Mouse (Mus musculus): ENCODE results near the gene Psmd6. TPM values are rescaled to one million over a fixed set of nuclear protein-coding genes. Genes with fewer than 3 reads are reported as not detected.
A peak's percentile ranks its signal among the peaks of the same experiment; 100 is the strongest.

Gene Psmd6
- polyA plus RNA-seq (2012; rRNA removed), result 98.8 and 102 TPM in 2 replicates

- Histone ChIP-seq H3K27me3 (ENCODE audit: control insufficient read depth, insufficient read depth, low read length) (no peaks in the 10 kb centered on the region), H3K27ac (ENCODE audit: insufficient read depth, low read length) (peak within 1 kb of the TSS; percentile 77), H3K4me1 (ENCODE audit: control insufficient read depth, insufficient read depth, low read length) (peaks cover 5% of the 10 kb centered on the region; the same call in 1 of the 2 replicates), H3K4me3 (replicated peaks; ENCODE audit: insufficient read depth, low read depth, low read length) (peak within 1 kb of the TSS; percentile 90)
- DNase-seq, result peak; percentile 87 to 92
- 1% methylated on average over 68 of the region's 68 CpGs for WGBS
- TF ChIP-seq POLR2A (IDR thresholded peaks at IDR 0.05; ENCODE audit: borderline replicate concordance, insufficient read depth, low read length) (peak; percentile 76; the same call in 1 of the 2 replicates), CTCF (IDR thresholded peaks at IDR 0.05; ENCODE audit: borderline replicate concordance, insufficient read depth, low read depth, low read length) (peak; percentile 90)
Observed at GRCm38 (mm10) chr14:14120230-14121096, at the start of gene Psmd6. Gene Psmd6 (minus strand): TSS chr14:14120984.

- H3K27ac ChIP-seq (ENCODE audit: insufficient read depth, low read length), result no peak overlapping the region
- no peaks in the 10 kb centered on the region for H3K4me1 ChIP-seq (ENCODE audit: control insufficient read depth, insufficient read depth, low read length)
- TF ChIP-seq CTCF (IDR thresholded peaks at IDR 0.05; ENCODE audit: borderline replicate concordance, insufficient read depth, low read depth, low read length) (no peak), POLR2A (IDR thresholded peaks at IDR 0.05; ENCODE audit: borderline replicate concordance, insufficient read depth, low read length) (no peak)
- H3K4me3 ChIP-seq (replicated peaks; ENCODE audit: insufficient read depth, low read depth, low read length), result no peak overlapping the region
- no peaks in the 10 kb centered on the region for H3K27me3 ChIP-seq (ENCODE audit: control insufficient read depth, insufficient read depth, low read length)
- DNase-seq, result no peak
- 75% methylated on average over 4 of the region's 4 CpGs for WGBS
Observed at GRCm38 (mm10) chr14:14110710-14111109, 10.1 kb downstream of the Psmd6 start.

GRCm38 (mm10) chr14:14104930-14105318 lies 15.9 kb downstream of the Psmd6 start:
- 80% methylated on average over 2 of the region's 2 CpGs for whole genome bisulfite sequencing
- Histone ChIP-seq H3K27me3 (ENCODE audit: control insufficient read depth, insufficient read depth, low read length) (no peaks in the 10 kb centered on the region), H3K27ac (ENCODE audit: insufficient read depth, low read length) (no peak overlapping the region), H3K4me1 (ENCODE audit: control insufficient read depth, insufficient read depth, low read length) (no peaks in the 10 kb centered on the region), H3K4me3 (replicated peaks; ENCODE audit: insufficient read depth, low read depth, low read length) (no peak overlapping the region)
- no peak for DNase-seq
- TF ChIP-seq POLR2A (IDR thresholded peaks at IDR 0.05; ENCODE audit: borderline replicate concordance, insufficient read depth, low read length), result no peak
- TF ChIP-seq CTCF (IDR thresholded peaks at IDR 0.05; ENCODE audit: borderline replicate concordance, insufficient read depth, low read depth, low read length), result no peak

DNA sequence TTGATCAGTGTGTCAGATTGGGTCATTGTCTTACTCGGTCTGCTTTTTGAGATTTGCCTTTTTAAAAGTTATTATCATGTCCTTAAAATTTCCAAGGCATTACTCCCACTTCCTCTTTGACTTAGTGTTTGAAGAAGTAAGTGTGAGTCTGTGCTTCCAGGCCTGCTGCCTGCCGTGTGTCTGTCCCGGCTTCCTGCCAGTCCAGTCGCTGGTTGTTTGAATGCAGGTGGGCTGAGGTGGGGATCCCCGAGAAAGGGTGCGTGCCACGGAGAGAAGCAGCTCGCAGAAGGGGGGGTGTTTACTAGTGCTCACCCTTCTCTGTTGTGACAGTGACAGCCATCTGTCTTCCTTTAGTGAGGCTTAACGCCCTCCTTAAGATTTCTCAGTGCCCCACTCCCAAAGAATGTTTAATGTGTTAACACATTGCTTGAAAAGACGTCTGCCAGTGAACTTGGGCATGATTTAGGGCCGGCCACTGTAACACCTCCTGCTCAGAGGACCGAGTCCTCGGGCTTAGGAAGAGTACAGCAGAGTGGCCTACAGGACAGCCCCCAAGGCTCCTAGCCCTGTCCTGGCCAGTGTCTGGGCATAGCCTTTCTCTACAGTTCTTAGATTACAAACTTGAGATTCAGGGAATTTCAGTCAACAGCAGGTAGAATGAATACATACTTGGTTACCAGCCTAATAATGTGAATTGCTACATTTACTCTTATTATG lies 16.4 kb downstream of the Psmd6 start:
- TF ChIP-seq POLR2A (IDR thresholded peaks at IDR 0.05; ENCODE audit: borderline replicate concordance, insufficient read depth, low read length) (no peak), CTCF (IDR thresholded peaks at IDR 0.05; ENCODE audit: borderline replicate concordance, insufficient read depth, low read depth, low read length) (no peak)
- Histone ChIP-seq H3K27me3 (ENCODE audit: control insufficient read depth, insufficient read depth, low read length) (no peaks in the 10 kb centered on the region), H3K27ac (ENCODE audit: insufficient read depth, low read length) (no peak overlapping the region), H3K4me1 (ENCODE audit: control insufficient read depth, insufficient read depth, low read length) (no peaks in the 10 kb centered on the region), H3K4me3 (replicated peaks; ENCODE audit: insufficient read depth, low read depth, low read length) (no peak overlapping the region)
- WGBS, result 79% methylated on average over 13 of the region's 13 CpGs
- no peak for DNase-seq

- H3K27ac ChIP-seq (ENCODE audit: insufficient read depth, low read length), result no peak overlapping the region
- TF ChIP-seq CTCF (IDR thresholded peaks at IDR 0.05; ENCODE audit: borderline replicate concordance, insufficient read depth, low read depth, low read length), result no peak
- no peak for TF ChIP-seq POLR2A (IDR thresholded peaks at IDR 0.05; ENCODE audit: borderline replicate concordance, insufficient read depth, low read length)
- H3K4me3 ChIP-seq (replicated peaks; ENCODE audit: insufficient read depth, low read depth, low read length), result no peak overlapping the region
- no peaks in the 10 kb centered on the region for H3K4me1 ChIP-seq (ENCODE audit: control insufficient read depth, insufficient read depth, low read length)
- H3K27me3 ChIP-seq (ENCODE audit: control insufficient read depth, insufficient read depth, low read length), result no peaks in the 10 kb centered on the region
- WGBS, result 89% methylated on average over 9 of the region's 9 CpGs
- no peak for DNase-seq
Observed at GRCm38 (mm10) chr14:14101296-14101695, 19.5 kb downstream of the Psmd6 start.

DNA sequence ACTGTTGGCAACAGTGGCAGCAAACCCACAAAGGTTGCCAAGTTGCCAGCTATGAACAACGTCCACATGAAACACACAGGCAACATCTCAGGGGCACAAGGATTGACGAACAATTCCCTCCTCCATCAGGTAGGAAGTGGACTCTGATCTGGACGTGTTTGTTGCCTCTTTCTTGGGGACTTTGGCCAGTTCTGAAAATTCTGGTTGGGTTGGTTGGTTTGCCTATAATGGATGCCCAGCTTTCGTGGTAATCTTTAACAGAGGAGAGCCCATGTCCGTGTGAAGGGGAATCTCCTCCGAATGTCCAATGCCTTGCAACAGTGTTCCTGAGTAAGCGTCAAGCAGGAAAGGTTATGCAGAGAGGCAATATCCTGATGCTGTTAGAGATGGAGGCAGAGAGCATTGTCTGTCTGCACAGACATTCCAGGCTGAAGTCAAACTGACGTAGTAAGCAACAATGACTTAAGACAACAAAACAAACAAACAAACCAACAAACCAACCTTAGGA lies 20.0 kb downstream of the Psmd6 start:
- Histone ChIP-seq H3K4me1 (ENCODE audit: control insufficient read depth, insufficient read depth, low read length) (no peaks in the 10 kb centered on the region), H3K4me3 (replicated peaks; ENCODE audit: insufficient read depth, low read depth, low read length) (no peak overlapping the region), H3K27me3 (ENCODE audit: control insufficient read depth, insufficient read depth, low read length) (no peaks in the 10 kb centered on the region), H3K27ac (ENCODE audit: insufficient read depth, low read length) (no peak overlapping the region)
- TF ChIP-seq POLR2A (IDR thresholded peaks at IDR 0.05; ENCODE audit: borderline replicate concordance, insufficient read depth, low read length) (no peak), CTCF (IDR thresholded peaks at IDR 0.05; ENCODE audit: borderline replicate concordance, insufficient read depth, low read depth, low read length) (no peak)
- no peak for DNase-seq
- 86% methylated on average over 8 of the region's 8 CpGs for WGBS

DNA sequence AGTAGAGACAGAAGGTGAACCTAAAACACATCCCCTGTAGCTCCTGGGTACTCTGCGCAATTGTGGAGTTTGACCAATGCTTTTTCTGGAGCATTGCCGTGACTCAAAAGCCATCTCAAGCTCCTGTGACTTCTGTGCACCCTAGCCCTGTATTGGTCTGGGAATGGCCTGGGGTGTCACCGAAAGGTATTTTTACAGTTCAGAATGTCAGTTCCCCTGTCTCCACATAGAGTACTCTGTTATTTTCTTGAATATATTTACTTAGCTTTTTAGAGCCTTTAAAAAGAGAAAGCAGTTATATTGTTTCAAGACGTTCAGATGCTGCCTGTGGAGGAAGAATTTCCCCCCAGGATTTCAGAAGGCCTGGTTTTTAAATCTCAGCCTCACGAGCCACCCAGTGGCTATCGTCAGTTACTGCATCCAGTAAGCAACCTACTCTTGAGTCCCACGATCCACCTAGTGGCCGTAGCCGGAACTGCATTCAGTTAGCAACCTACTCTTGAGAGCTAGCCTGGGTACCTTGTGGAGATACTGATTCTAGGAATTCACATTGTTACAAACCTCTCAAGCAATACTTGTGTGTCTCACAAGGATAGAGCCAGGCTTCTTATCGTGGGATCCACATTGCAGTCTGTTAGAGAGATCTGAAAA lies 22.3 kb downstream of the Psmd6 start:
- TF ChIP-seq POLR2A (IDR thresholded peaks at IDR 0.05; ENCODE audit: borderline replicate concordance, insufficient read depth, low read length) (no peak), CTCF (IDR thresholded peaks at IDR 0.05; ENCODE audit: borderline replicate concordance, insufficient read depth, low read depth, low read length) (peak; percentile 99)
- peak; percentile 80 to 89 for DNase-seq
- H3K27ac ChIP-seq (ENCODE audit: insufficient read depth, low read length), result no peak overlapping the region
- H3K4me3 ChIP-seq (replicated peaks; ENCODE audit: insufficient read depth, low read depth, low read length), result no peak overlapping the region
- no peaks in the 10 kb centered on the region for H3K4me1 ChIP-seq (ENCODE audit: control insufficient read depth, insufficient read depth, low read length)
- WGBS, result 26% methylated on average over 10 of the region's 10 CpGs
- no peaks in the 10 kb centered on the region for H3K27me3 ChIP-seq (ENCODE audit: control insufficient read depth, insufficient read depth, low read length)

Measured in cerebellum, adult 2 months (tissue).